Mouse (Mus musculus): Measurements from ENCODE around the gene Mgll. TPM values are rescaled to one million over a fixed set of nuclear protein-coding genes. Genes with fewer than 3 reads are reported as not detected.

The Mgll gene
- total RNA-seq, 2 experiments from 2014 or later = 178 to 182 TPM

- no peak for TF ChIP-seq CTCF (conservative IDR thresholded peaks at IDR 0.05)
These were observed 47.8 kb downstream of the Mgll start for GRCm38 (mm10) chr6:88772041-88772440.

GRCm38 (mm10) chr6:88774055-88774454, 49.8 kb downstream of the Mgll start:
- Histone ChIP-seq H3K4me3 (no peak overlapping the region), H3K27ac (0 out of 2 replicates have a peak overlapping the region, but pooled peaks have one; percentile 64)
- TF ChIP-seq CTCF (conservative IDR thresholded peaks at IDR 0.05) = no peak
- DNase-seq (ENCODE audit: low spot score in 2 of 2) = no peak

More at GRCm38 (mm10) chr6:88772041-88772440, 47.8 kb downstream of the Mgll start:
- Histone ChIP-seq H3K27ac (peak overlapping the region; percentile 1; the same call in 1 of the 2 replicates), H3K4me3 (no peak overlapping the region)
- no peak for DNase-seq (ENCODE audit: low spot score in 2 of 2)

GRCm38 (mm10) chr6:88775267-88775666, 51.1 kb downstream of the Mgll start:
- TF ChIP-seq CTCF (conservative IDR thresholded peaks at IDR 0.05) = no peak
- Histone ChIP-seq H3K4me3 (no peak overlapping the region), H3K27ac (peak overlapping the region; percentile 64)
- no peak for DNase-seq (ENCODE audit: low spot score in 2 of 2)

GRCm38 (mm10) chr6:88776336-88776923, 52.2 kb downstream of the Mgll start:
- TF ChIP-seq CTCF (conservative IDR thresholded peaks at IDR 0.05) = no peak
- H3K27ac ChIP-seq = peak overlapping the region; percentile 59; the same call in 1 of the 2 replicates
- no peak for DNase-seq (ENCODE audit: low spot score in 2 of 2)
- H3K4me3 ChIP-seq = no peak overlapping the region

- Histone ChIP-seq H3K27ac (peak overlapping the region; percentile 59; the same call in 1 of the 2 replicates), H3K4me3 (no peak overlapping the region)
- DNase-seq (ENCODE audit: low spot score in 2 of 2) = no peak
- TF ChIP-seq CTCF (conservative IDR thresholded peaks at IDR 0.05) = no peak
These were observed 52.8 kb downstream of the Mgll start for GRCm38 (mm10) chr6:88776964-88777363.

GRCm38 (mm10) chr6:88778047-88778688, 54.0 kb downstream of the Mgll start:
- no peak for DNase-seq (ENCODE audit: low spot score in 2 of 2)
- TF ChIP-seq CTCF (conservative IDR thresholded peaks at IDR 0.05) = no peak
- Histone ChIP-seq H3K4me3 (no peak overlapping the region), H3K27ac (peak overlapping the region; percentile 15; the same call in 1 of the 2 replicates)

- TF ChIP-seq CTCF (conservative IDR thresholded peaks at IDR 0.05) = no peak
- DNase-seq (ENCODE audit: low spot score in 2 of 2) = no peak
- H3K4me3 ChIP-seq = no peak overlapping the region
- H3K27ac ChIP-seq = no peak overlapping the region
These were observed 55.5 kb downstream of the Mgll start for GRCm38 (mm10) chr6:88779755-88780154.

GRCm38 (mm10) chr6:88781919-88782318, 57.7 kb downstream of the Mgll start:
- H3K27ac ChIP-seq = peak overlapping the region; percentile 32; the same call in 1 of the 2 replicates
- no peak for DNase-seq (ENCODE audit: low spot score in 2 of 2)
- TF ChIP-seq CTCF (conservative IDR thresholded peaks at IDR 0.05) = no peak
- H3K4me3 ChIP-seq = no peak overlapping the region

GRCm38 (mm10) chr6:88782981-88783397, 58.8 kb downstream of the Mgll start:
- no peak for TF ChIP-seq CTCF (conservative IDR thresholded peaks at IDR 0.05)
- no peak overlapping the region for H3K4me3 ChIP-seq
- H3K27ac ChIP-seq = no peak overlapping the region; the same call in 1 of the 2 replicates
- DNase-seq (ENCODE audit: low spot score in 2 of 2) = no peak

- Histone ChIP-seq H3K27ac (peak overlapping the region; percentile 86), H3K4me3 (no peak overlapping the region)
- no peak for DNase-seq (ENCODE audit: low spot score in 2 of 2)
- TF ChIP-seq CTCF (conservative IDR thresholded peaks at IDR 0.05) = peak; percentile 36
These were observed 60.5 kb downstream of the Mgll start for GRCm38 (mm10) chr6:88784691-88785173.

- DNase-seq (ENCODE audit: low spot score in 2 of 2) = no peak
- no peak overlapping the region for H3K4me3 ChIP-seq
- TF ChIP-seq CTCF (conservative IDR thresholded peaks at IDR 0.05) = no peak
- H3K27ac ChIP-seq = peak overlapping the region; percentile 86
These were observed 61.1 kb downstream of the Mgll start for GRCm38 (mm10) chr6:88785331-88785730.

GRCm38 (mm10) chr6:88785781-88786542, 61.8 kb downstream of the Mgll start:
- no peak for TF ChIP-seq CTCF (conservative IDR thresholded peaks at IDR 0.05)
- peak overlapping the region; percentile 86 for H3K27ac ChIP-seq
- H3K4me3 ChIP-seq = no peak overlapping the region
- DNase-seq (ENCODE audit: low spot score in 2 of 2) = no peak
